Mouse (Mus musculus): ENCODE data around the gene Rnf111.
"Not testable (repeated sequence)": the region's sequence is repeated elsewhere in the genome, so short reads cannot be mapped to it uniquely, and the experiment has no call there.

The Rnf111 gene

DNA sequence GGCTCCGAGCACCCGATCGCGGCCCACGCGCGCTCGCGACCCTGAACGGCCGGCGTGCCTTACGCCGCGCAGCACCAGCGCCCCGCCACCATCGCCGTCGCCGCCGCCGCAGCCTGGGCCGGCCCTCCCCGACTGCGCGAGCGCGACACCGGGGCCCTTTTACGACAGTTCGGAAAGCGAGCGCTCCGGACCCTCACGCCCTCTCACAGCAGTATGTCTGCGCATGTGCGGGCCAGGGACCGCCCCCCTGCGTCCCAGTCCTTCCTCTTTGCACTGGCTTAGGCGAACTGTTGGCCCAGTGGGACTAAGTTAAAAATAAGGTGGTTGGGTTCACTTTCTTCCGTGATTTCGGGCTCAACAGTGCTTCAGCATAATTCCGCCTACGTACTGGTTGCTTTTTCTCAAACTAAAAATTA is at the start of gene Rnf111:
TSS of gene Rnf111 (minus strand) at position 100 of the 416 bp plus-strand sequence.
- DNase-seq (ENCODE audit: low spot score): peak; percentile 94

DNA sequence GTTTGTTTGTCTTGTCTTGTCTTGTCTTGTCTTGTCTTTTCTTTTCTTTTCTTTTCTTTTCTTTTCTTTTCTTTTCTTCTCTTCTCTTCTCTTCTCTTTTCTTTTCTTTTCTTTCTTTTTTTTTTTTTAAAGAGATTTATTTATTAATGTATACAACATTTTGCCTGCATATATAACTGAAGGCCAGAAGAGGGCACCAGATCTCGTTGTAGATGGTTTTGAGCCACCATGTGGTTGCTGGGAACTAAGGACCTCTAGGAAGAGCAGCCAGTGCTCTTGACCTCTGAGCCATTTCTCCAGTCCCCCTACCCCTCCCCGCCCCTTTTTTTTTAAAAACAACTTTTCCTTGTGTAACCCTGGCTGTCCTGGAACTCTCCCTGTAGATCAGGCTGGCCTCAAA is 48.7 kb upstream of the Rnf111 start:
- DNase-seq (ENCODE audit: low spot score): not testable (repeated sequence)

DNA sequence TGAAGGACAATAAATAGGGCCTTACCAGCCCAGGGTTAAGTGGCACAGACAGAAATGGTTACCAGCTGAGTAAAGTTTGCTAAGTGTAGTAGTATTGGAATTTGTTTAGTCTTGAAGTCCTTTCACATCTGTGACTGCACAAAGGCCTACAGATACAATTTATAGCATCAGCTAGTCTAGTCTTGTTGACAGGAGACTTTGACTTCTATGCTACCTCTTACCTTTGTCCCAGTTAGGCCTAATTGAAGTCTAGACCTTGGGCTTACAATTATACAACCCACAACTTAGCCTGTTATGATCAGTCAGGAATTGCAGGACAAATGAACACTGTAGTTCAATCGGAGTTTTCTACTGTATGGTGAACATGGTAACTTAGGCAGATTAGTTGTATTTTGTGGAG is 48.0 kb upstream of the Rnf111 start:
- DNase-seq (ENCODE audit: low spot score): no peak

DNA sequence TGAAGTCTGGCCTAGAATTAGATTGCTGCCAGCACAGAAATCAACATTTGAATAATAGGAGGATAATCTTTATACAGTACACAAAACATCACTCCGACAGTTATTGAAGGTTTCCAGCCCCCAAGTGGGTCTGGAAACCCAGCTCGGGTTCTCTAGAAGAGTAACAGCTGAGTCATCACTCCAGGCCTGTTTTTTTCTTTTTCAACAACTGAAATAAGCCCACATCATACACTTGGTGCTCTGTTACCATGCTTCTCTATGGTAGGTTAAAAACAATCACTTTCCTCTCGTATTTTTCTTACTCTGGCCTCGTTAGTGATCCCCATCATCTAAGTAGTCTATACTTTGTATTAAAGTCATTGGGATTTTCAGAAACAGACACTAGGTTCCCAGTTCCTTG is 44.8 kb upstream of the Rnf111 start:
- DNase-seq (ENCODE audit: low spot score): no peak

DNA sequence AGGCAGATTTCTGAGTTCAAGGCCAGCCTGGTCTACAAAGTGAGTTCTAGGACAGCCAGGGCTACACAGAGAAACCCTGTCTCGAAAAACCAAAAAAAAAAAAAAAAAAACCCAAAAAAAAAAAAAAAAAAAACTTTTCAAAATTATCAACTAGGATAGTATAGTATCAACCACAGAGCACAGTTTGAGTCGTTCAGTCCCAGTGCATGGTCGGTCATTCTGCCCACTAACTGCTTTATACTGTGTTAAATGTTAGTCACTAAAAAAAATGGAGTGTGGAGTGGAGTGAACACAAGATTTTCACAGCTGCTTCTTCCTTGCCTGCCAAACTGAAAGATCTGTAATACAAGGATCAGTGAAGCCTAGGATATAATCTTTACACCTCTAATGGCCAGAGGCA is 43.1 kb upstream of the Rnf111 start:
- DNase-seq (ENCODE audit: low spot score): not testable (repeated sequence)

DNA sequence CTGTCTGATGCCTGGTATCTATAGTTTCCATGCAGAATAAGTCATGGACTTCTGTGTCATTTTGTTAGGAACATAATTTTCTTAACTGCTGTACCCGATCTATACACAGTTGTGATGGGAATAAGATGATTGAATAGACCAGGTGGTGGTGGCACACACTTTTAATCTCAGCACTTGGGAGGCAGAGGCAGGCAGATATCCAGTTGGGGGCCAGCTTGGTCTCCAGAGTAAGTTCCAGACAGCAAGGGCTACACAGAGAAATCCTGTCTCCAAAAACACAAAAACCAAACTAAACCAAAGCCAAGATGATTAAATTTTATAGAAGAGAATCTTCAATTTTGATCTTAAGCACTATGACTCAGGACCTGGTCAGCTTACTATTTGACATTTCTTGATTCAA is 41.3 kb upstream of the Rnf111 start:
- no peak for DNase-seq (ENCODE audit: low spot score)

DNA sequence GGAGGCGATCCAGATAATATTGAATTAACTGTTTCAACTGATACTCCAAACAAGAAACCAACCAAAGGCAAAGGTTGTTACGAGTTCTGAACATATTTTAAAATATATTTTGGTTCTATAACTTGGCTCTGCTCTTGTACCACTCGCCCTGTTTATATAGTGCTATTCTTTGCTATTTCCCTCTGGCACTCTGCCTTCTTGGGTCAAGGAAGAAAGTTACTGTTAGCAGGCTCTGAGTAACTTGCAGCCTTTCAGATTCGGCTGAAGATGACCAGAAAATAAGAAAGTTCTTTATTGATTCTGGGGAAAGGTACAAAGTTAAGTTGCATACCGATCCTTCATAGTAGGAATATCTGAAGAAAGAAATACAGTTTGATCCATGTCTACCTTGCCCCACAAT is 40.5 kb upstream of the Rnf111 start:
- no peak for DNase-seq (ENCODE audit: low spot score)

DNA sequence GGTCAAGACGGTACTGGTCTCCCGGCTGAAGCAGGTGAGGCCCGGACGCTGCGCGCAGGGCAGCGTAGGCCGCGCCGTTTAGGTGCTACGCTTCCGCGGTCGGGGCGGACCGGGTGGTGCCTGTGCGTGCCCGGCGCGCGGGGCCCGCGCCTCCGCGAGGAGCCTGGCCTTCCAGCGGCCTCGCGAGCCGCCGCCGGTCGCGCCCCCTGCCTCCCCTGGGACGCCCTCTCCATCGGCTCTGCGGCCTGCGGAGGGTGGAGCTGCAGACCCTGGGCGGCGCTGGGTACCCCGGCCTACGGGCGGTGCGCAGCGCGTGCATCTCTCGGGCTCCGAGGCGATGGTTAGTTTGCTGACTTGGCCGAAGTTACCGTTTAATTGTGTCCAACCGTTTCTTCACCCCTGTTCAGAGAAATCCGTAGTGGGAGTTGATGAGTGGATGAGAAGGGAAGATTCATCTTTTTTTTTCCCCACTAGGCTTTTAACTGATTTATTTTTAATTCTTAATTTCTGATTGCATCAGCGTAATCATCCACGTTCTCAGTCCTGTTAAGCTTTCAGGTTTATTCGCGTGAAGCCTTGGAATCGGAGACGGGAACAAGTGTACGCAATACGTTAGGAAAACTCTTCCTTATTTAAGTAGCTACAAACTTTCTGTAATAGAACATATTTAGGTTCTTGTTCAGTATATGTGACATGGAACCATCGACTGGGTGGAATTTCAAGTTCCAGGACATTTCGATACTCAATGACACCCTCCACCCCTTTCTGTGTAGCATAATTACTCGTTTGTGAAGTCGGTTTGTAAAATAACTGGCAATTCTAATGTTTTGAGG is 39.7 kb upstream of the Rnf111 start:
- peak; percentile 52 for DNase-seq (ENCODE audit: low spot score)

DNA sequence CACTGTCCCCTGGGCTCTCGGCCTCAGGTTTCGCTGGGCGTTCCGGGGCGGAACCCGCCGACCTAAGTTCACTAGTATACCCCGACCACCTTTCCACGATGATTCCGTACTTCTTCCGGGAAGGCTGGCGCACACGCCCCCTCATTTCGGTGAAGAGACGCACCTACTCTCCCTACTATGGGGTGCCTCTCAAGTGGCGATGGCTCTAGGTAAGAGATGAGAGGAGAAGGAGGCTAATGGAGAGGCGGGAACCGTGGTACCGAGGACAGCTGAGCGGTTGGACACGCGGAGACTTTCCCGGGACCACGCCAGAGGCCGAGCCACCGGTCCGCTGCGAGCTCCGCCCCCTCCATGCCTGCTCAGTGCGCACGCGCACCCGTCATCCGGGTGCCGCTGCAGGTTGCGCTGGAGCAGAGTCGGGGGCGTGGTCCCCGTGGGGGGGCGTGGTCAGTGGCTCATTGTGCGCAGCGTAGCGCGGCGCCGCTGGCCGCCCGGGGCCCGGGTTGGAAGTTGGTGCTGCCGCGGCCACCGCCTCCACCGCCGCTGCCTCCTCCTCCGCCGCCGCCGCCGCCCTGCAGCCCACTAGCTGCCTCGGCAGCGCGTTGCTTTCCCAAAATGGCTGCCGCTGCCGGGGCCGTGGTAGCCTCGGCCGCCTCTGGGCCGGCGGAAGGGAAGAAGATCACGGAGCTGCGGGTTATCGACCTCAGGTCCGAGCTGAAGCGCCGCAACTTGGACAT is 38.9 kb upstream of the Rnf111 start, which contains the start of gene Sltm:
TSS of gene Sltm (plus strand) at position 450 of the 737 bp plus-strand sequence.
- peak; percentile 97 for DNase-seq (ENCODE audit: low spot score)

DNA sequence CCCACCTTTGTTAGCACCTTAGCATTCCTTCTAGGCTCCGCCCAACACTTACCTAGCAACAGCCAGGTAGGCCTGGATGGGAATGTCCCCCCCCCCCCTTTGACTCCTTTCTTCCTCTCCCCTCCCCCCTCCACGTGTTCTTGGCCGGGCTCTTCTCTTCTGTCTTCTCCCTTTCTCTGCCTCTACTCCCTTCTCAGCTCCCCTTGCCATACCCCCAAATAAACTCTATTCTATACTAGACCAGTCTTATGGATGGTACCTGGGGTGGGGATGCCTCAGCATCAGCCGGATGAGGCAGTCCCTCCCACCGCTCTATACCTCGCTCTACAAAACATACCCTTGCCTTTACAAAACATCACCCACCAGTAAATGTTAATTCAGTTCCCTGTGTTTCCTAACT is 38.1 kb upstream of the Rnf111 start:
- no peak for DNase-seq (ENCODE audit: low spot score)

DNA sequence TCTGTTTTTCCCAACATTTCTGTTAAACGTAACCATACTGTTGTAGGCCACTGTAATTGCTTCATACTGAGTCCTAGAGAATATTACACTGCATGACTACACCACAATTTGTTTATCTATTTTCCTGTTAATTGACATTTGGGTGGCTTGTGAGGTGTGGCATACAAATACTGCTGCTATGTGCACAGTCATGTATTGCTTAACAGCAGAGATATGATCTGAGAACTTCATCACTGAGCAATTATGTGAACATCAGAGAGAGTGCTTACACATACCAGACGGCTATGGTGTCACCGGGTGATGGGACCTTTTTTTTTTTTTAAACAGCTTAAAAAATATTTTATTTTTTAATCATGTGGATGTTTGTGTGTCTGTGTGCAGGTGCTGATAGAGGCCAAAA is 29.8 kb upstream of the Rnf111 start:
- DNase-seq (ENCODE audit: low spot score): no peak

DNA sequence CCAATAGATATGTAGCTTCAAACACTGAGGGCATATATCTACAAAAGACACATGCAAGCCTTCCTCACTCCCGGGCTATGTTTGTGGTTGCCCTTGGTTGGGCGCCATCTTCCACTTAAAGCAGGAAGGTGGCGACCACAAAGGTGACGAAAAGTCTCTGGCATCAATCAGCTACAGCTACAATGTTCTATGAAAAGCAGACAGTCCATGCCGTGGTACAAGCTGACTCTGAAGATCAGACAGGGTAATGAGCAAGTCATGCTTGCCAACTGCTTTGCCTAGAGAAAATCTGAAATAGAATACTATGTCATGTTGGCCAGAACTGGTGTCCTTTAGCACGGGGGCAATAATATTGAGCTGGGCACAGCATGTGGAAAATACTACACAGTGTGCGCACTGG is 20.8 kb upstream of the Rnf111 start:
- DNase-seq (ENCODE audit: low spot score): no peak

DNA sequence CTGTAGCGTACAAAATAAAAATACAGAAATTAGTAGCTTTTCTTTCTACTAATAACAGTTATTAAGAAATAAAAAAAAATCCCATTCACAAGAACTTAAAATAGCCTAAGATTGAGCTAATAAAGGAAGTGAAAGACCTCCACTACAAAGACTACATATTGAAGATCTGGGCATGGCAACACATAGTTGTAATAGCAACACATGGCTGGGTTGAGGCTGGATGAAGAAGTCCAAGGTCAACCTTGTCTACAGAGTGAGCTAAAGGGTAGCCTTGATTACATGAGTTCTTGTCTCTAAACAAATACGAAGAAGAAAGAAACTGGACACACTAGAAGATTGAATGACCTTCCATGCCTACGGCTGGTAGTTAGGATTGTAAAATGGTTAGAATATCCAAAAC is 20.3 kb upstream of the Rnf111 start:
- no peak for DNase-seq (ENCODE audit: low spot score)

DNA sequence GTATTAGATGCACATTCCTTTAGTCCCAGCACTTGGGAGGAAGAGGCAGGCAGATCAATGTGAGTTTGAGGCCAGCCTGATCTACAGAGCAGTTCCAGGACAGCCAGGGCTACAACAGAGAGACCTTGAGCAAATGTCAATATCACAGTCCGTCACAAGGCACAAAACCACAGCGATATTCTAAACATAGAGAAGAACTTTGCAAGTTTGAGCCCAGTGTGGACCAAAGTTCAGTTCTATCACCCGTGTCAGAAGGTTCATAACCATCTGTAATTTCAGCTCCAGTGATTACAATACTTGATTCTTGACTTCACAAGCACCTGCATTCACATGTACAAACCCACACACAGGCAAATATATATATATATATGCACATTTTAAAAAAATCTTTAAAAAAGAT is 17.1 kb upstream of the Rnf111 start:
- no peak for DNase-seq (ENCODE audit: low spot score)

DNA sequence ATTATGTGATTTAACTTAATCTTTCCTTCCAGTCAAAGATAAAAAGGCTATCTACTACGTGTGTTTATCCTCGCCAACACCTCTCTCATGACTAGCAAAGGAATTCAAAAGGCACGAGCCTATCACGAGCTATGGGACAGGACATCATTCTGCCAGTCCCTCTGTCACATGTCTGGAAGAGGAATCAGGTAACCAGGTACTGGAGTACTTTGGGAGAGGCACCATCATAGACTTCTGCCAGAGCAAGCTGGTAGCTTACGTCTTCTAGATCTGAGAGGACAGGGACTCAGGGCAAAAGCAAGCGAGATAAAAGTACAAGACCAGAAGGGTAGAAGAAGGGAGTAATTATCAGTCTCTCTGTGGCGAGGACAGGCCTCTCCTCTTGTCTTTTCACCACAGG is 8.2 kb upstream of the Rnf111 start:
- DNase-seq (ENCODE audit: low spot score): no peak

DNA sequence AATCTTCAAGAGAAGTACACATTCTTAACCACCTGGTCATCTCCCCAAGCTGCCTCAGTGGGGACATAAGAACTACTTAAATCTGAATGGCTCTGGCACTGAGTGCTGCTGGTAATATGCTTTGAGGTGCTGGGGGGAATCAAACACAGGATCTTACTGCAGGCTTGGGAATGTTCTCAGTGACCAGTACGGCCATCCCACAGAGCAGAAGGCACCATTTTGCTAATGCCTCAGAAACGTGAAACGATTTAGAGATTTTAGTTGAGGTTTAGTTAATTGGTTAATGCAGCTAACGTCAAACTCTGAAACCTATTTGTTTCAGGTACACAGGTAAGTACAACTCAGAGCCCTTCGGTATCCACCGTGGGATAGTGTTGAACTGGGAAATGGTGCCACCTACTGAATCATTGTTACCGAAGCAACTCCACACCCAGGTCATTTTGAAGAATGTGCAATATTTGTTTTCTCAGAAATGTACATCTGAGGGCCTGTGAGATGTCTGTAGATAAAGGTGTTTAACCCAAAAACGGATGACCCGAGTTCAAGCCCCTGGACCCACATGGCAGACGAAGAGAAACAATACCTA is 7.6 kb upstream of the Rnf111 start:
- no peak for DNase-seq (ENCODE audit: low spot score)

DNA sequence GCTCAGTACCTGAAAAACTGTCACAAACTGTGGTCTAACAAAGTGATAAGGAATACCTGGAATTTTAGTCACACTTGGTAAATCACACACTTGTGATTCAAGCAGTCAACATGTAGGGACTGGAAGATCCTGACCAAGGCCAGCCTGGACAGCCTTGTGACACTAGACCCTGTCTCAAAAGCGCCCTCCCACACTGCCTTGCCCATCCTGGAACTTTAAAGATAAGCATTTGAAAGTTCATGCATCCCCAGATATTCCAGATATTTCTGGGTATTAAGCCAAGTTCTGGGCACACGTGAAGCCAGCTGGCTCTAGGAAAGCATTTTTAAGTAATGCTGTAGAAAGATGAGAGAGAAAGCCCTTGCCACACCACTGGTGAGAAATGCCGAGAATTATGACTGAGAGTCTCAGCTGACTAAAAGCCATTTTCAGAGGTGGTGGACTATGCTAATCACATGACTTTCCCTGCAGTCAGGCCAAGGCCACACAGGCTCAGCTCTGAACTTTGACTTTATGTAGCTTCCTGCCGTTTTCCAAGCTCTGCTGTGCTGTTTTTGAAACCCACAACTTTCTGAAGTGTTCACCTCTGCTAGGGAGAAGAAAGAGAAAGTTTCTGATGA is 6.5 kb upstream of the Rnf111 start:
- no peak for DNase-seq (ENCODE audit: low spot score)

DNA sequence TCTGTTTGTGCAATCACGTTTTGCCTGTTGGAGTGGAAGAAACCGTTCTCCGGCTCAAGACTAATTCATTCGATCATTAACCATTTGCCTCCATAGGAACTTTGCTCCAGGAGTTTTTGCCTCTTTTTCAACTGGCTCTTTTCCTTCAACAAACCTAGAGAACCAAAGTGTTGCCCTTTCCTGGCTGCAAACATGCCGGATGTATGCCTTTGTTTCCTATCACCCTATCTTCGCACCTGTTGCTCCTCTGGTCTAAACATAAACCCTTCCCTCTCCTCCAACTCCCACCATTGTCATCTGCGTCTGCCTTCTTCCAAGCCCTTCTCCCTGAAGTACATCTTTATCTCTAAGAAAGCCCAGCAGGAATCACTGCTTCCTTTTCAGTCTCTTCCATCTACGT is 3.3 kb upstream of the Rnf111 start:
- no peak for DNase-seq (ENCODE audit: low spot score)

DNA sequence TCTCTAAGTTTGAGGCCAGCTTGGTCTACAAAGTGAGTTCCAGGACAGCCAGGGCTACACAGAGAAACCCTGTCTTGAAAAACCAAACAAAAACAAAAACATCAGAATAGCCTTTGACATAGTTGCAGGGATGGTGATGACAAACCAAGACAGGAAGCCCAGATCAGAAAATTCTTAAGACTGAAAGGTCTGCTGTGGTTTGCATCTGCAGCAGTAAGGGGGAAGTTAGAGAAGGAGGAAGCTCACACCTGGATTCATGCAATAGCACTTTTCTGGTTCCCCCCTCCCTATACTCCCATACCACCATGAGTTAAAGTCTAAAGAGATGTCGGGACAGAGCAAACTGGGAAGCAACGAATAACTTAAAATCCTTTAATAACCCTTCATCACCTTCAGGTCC is 2.7 kb upstream of the Rnf111 start:
- DNase-seq (ENCODE audit: low spot score): no peak

DNA sequence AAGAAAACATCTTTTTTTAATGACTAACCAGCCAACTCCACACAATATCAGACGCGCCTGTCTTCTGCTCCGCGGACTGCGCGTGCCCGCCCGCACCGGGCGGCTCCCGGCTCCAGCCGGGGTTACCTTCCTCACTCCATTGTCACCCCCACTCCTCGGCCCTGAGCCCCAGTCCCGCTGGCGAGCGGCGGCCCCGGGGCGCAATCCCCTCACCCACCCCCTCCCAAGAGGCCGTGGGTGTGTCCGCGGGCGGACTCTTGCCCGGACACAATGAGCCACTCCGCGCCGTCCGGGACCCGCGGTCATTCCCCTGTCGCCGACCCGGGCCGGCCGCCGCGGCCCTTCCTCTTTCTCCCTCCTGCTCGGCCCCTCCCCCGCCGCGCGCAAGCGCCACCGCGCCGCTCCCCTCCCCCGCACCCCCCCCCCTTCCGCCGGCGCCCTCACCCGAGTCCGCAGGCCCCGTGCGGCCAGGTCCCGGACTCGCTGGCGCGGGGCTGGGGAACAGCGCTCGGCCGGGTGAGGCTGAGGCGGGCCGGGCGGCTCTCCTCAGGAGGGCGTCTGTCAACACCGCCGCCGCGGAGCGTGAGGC is 416 bp downstream of the Rnf111 start:
- DNase-seq (ENCODE audit: low spot score): no peak

DNA sequence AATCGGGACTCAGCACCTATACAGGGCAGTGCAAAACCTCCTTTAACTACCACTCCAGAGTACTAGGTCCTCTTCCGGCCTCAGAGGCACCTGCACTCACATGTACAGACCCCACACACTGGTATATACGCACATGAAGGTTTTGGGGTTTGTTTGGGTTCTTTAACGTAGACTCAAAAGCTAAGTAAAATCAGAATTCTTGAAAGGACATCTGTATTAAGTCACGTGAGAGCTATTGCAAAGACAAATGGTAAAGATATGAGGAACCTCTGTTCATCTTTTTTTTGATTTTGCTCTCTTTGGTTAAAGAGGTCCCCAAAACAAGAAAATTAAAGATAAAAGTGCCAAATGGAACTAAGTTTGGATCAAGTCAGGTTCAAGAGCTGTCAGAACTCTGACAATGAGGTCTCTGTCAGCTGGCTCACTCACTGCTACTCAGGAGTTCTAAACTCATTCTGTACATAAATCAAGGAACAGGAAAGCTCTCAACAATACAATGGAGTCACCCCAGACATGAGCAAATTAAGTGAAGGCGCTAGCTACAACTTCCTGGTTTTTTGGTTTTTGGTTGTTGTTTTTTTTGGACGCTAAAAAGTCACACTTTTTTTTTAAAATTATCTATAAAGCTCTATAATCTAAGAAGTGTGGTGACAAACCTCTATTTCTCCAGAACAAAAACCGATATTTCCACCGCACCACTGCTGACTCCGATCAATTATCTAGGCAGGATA is 1.1 kb downstream of the Rnf111 start:
- no peak for DNase-seq (ENCODE audit: low spot score)

DNA sequence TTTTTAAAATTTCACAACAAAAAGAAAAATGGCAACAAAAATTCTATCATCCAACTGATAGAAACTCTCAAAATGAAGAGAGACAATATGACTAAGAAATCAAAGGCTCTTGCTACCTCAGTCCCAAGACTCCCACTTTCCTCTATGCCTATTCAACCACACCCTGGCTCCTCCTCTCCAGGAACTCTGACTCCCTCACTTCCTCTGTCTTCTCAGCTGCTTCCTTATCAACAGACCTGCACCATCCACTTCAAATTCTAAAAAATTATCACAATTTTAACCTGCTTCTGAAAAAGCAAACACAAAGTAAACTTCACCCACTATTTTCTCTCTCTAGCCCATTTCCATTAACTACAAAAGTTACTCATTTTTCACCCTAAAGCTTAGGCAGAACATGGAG is 6.5 kb downstream of the Rnf111 start:
- DNase-seq (ENCODE audit: low spot score): no peak
